Mouse (Mus musculus) spleen, adult 2 months (tissue): ENCODE results near the gene Dmrt2. TPM values are rescaled to one million over a fixed set of nuclear protein-coding genes. Genes with fewer than 3 reads are reported as not detected.

ENCODE experiments used
- DNase-seq, 2 experiments: peaks; one replicate each; pipeline versions ENCODE4 v3.0.0 to v3.0.0-alpha.2; 2012 to 2021; ENCODE audit warnings: low spot score in 2 of 2, low read depth in 1 of 2
- H3K27ac ChIP-seq: fragments of 200-500 bp; 2 replicates; pipeline ENCODE4 v1.5.1; 2012; ENCODE audit warnings: low read length, inconsistent platforms; ENCODE audit not compliant: insufficient read depth
- H3K27me3 ChIP-seq: fragments of 200-500 bp; 2 replicates; pipeline ENCODE4 v1.6.1; 2012; ENCODE audit warnings: mild to moderate bottlenecking, moderate library complexity, low read length, inconsistent platforms; ENCODE audit not compliant: control insufficient read depth, insufficient read depth
- H3K36me3 ChIP-seq: fragments of 200-500 bp; 2 replicates; pipeline ENCODE4 v1.6.1; 2012; ENCODE audit warnings: mild to moderate bottlenecking, low read length, inconsistent platforms; ENCODE audit not compliant: control insufficient read depth, insufficient read depth
- H3K4me1 ChIP-seq: fragments of 200-500 bp; 2 replicates; pipeline ENCODE4 v1.6.1; 2011; ENCODE audit warnings: inconsistent platforms; ENCODE audit not compliant: control insufficient read depth, insufficient read depth, insufficient read length
- H3K4me3 ChIP-seq: fragments of 200-500 bp; 2 replicates; pipeline ENCODE4 v1.5.1; 2011; ENCODE audit warnings: mild to moderate bottlenecking, inconsistent platforms; ENCODE audit not compliant: insufficient read depth, insufficient read length; ENCODE audit errors: extremely low read depth
- CTCF ChIP-seq: fragments of 200-500 bp; IDR thresholded peaks from 2 replicates; pipeline ENCODE4 v1.5.1; 2011; ENCODE audit warnings: mild to moderate bottlenecking, inconsistent platforms; ENCODE audit not compliant: insufficient read depth, insufficient read length, insufficient replicate concordance; ENCODE audit errors: extremely low read depth
- POLR2A ChIP-seq: fragments of 200-500 bp; IDR thresholded peaks from 2 replicates; pipeline ENCODE4 v1.6.1; 2011; ENCODE audit warnings: low read depth, low read length, inconsistent platforms
- WGBS: fragments of 180-500 bp; shearing (Covaris S2); methylation state at CpG from one replicate; pipeline ENCODE4 v1.1.7; 2018; 5-methylcytosine and 5-hydroxymethylcytosine counted together
- polyA plus RNA-seq: library from polyadenylated mRNA; depleted of rRNA; stranded (reverse); fragments of >200 nt; gene quantifications from 2 replicates; pipeline ENCODE4 v1.2.3, GENCODE M21; 2012

Gene Dmrt2
- polyA plus RNA-seq, 1 experiment = 0.09 TPM

GRCm38 (mm10) chr19:25670571-25671285, 1.5 kb upstream of the Dmrt2 start:
- TF ChIP-seq CTCF (no peak), POLR2A (no peak)
- no peaks in the 10 kb centered on the region; the same call in none of the 2 replicates for H3K4me1 ChIP-seq
- no peaks in the 10 kb centered on the region for H3K36me3 ChIP-seq
- 4% methylated on average over 17 of the region's 17 CpGs for WGBS
- H3K4me3 ChIP-seq = no peak overlapping the region
- H3K27me3 ChIP-seq = peaks cover 26% of the 10 kb centered on the region
- no peak overlapping the region for H3K27ac ChIP-seq
- no peak for DNase-seq

GRCm38 (mm10) chr19:25671681-25672080, 530 bp upstream of the Dmrt2 start:
- TF ChIP-seq CTCF = no peak
- peaks cover 26% of the 10 kb centered on the region for H3K27me3 ChIP-seq
- no peak overlapping the region for H3K27ac ChIP-seq
- DNase-seq = no peak
- H3K36me3 ChIP-seq = no peaks in the 10 kb centered on the region
- 6% methylated on average over 14 of the region's 14 CpGs for WGBS
- no peaks in the 10 kb centered on the region; the same call in none of the 2 replicates for H3K4me1 ChIP-seq
- H3K4me3 ChIP-seq = no peak overlapping the region; the same call in 1 of the 2 replicates

- H3K36me3 ChIP-seq = no peaks in the 10 kb centered on the region
- H3K4me3 ChIP-seq = no peak overlapping the region
- TF ChIP-seq CTCF (no peak), POLR2A (no peak)
- H3K4me1 ChIP-seq = no peaks in the 10 kb centered on the region; the same call in none of the 2 replicates
- DNase-seq = no peak
- 4% methylated on average over 66 of the region's 66 CpGs for WGBS
- H3K27me3 ChIP-seq = peaks cover 26% of the 10 kb centered on the region
- H3K27ac ChIP-seq = no peak overlapping the region
Measured at GRCm38 (mm10) chr19:25673224-25674055, 1.2 kb downstream of the Dmrt2 start.

- WGBS = 6% methylated on average over 15 of the region's 15 CpGs
- no peak overlapping the region for H3K4me3 ChIP-seq
- TF ChIP-seq CTCF = no peak
- TF ChIP-seq POLR2A = no peak
Measured at GRCm38 (mm10) chr19:25674056-25674420, 1.8 kb downstream of the Dmrt2 start.

GRCm38 (mm10) chr19:25674744-25675143, 2.5 kb downstream of the Dmrt2 start:
- 2% methylated on average over 8 of the region's 8 CpGs for WGBS
- H3K27me3 ChIP-seq = peaks cover 26% of the 10 kb centered on the region
- no peaks in the 10 kb centered on the region; the same call in none of the 2 replicates for H3K4me1 ChIP-seq
- H3K4me3 ChIP-seq = no peak overlapping the region
- TF ChIP-seq POLR2A (no peak), CTCF (no peak)
- no peak for DNase-seq
- H3K36me3 ChIP-seq = no peaks in the 10 kb centered on the region
- no peak overlapping the region for H3K27ac ChIP-seq

More at GRCm38 (mm10) chr19:25674056-25674420, 1.8 kb downstream of the Dmrt2 start:
- H3K4me1 ChIP-seq = no peaks in the 10 kb centered on the region; the same call in none of the 2 replicates
- no peaks in the 10 kb centered on the region for H3K36me3 ChIP-seq
- H3K27ac ChIP-seq = no peak overlapping the region
- peaks cover 26% of the 10 kb centered on the region for H3K27me3 ChIP-seq
- DNase-seq = no peak

- H3K27ac ChIP-seq = no peak overlapping the region
- H3K4me3 ChIP-seq = no peak overlapping the region
- WGBS = 13% methylated on average over 9 of the region's 9 CpGs
- peaks cover 25% of the 10 kb centered on the region for H3K27me3 ChIP-seq
- TF ChIP-seq POLR2A (no peak), CTCF (no peak)
- DNase-seq = no peak
- no peaks in the 10 kb centered on the region for H3K36me3 ChIP-seq
- no peaks in the 10 kb centered on the region; the same call in none of the 2 replicates for H3K4me1 ChIP-seq
Measured at GRCm38 (mm10) chr19:25675866-25676440, 3.7 kb downstream of the Dmrt2 start.

GRCm38 (mm10) chr19:25698850-25699249, 26.6 kb downstream of the Dmrt2 start:
- H3K4me3 ChIP-seq = no peak overlapping the region
- 80% methylated on average over 14 of the region's 14 CpGs for WGBS

More at GRCm38 (mm10) chr19:25698850-25699249, 26.6 kb downstream of the Dmrt2 start:
- Histone ChIP-seq H3K27me3 (no peaks in the 10 kb centered on the region), H3K27ac (no peak overlapping the region), H3K36me3 (no peaks in the 10 kb centered on the region), H3K4me1 (no peaks in the 10 kb centered on the region)
- no peak for DNase-seq
- TF ChIP-seq POLR2A = no peak
- TF ChIP-seq CTCF = no peak
